Mouse (Mus musculus) liver, adult 2 months (tissue): ENCODE data around the gene Sik1.

Source experiments
- CTCF ChIP-seq: fragments of 200-500 bp; IDR thresholded peaks from 2 replicates; pipeline ENCODE4 v1.5.1; 2011; ENCODE audit warnings: low read depth, low read length, control low read depth
- POLR2A ChIP-seq: fragments of 200-500 bp; IDR thresholded peaks from 2 replicates; pipeline ENCODE4 v1.6.1; 2011; ENCODE audit warnings: low read length, control low read depth; ENCODE audit not compliant: insufficient read depth; ENCODE audit errors: extremely low read depth

DNA sequence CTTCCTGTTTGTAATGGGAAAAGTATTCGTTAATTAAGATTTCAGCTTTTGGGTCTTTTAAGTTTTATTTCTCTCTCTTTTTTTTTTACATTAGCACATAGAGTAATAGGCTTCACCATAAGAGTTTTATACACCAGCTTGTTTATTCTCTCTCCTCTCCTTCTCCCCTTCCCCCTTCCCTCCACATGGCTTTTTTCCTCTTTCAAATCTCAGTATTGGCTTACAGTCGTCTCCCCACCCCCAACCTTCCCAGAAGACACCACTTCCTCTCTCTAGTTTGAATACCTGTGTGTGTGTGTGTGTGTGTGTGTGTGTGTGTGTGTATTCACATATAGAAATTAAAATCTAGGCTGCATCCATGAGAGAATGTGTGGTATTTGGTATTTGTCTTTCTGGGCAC is 3.8 kb upstream of the Sik1 start:
- TF ChIP-seq POLR2A (no peak), CTCF (no peak)
